8 mouse cellular contexts compared by ENCODE assay signal in the genomic region with DNA sequence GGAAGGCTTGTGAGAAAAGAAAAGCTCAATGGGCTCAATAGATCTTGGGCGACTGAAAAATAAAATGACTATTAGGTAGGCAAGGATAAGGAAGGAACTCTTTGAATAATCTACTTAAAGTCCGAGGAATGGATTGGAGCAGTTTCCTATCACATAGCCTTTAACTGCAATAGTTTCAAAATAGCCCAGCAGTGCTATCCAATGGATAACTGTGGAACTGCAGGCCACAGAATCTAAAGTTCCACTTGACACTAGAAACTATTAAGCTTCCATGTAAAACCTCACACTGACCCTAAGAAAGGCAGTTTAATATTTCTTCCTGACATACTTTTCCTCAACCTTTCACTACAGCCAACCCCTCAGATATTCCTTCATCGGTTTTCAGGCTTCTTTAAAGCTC.
DNase-seq lines count a peak whose midpoint lies in the region; ATAC-seq and TF ChIP-seq lines count a peak whose summit lies in the region.
"Had no signal": no experiment of that assay in that cellular context is flagged by ENCODE, and none has a peak within 500 bp of the region (broad histone marks: within the 10 kb centered on the region; RNA-seq: fewer than 3 reads in every experiment).

No protein-coding gene starts in this region.

- H3K4me1 ChIP-seq in kidney, embryonic 14.5 days (ENCODE audit: control insufficient read depth, insufficient read depth, low read length): no peaks in the 10 kb centered on the region
- H3K4me1 ChIP-seq in ES-E14 (ENCODE audit: control insufficient read depth in 2 of 2, insufficient read depth in 2 of 2, low read length in 2 of 2, poor library complexity in 1 of 2): no peaks in the 10 kb centered on the region
- H3K4me1 ChIP-seq: embryonic facial prominence, embryonic 13.5 days had no signal

- no peaks in the 10 kb centered on the region for H3K27me3 ChIP-seq in kidney, embryonic 14.5 days (ENCODE audit: control insufficient read depth, insufficient read depth, low read length)
- H3K27me3 ChIP-seq: embryonic facial prominence, embryonic 13.5 days had no signal

- ATAC-seq in kidney, embryonic 14.5 days (ENCODE audit: low FRiP score, low TSS enrichment): no peak

- H3K4me3 ChIP-seq in kidney, embryonic 14.5 days (ENCODE audit: low read length): no peak overlapping the region
- H3K4me3 ChIP-seq in ES-E14 (ENCODE audit: insufficient read depth in 1 of 2, low read depth in 1 of 2, low read length in 2 of 2, poor library complexity in 1 of 2, severe bottlenecking in 1 of 2): no peak overlapping the region
- H3K4me3 ChIP-seq: embryonic facial prominence, embryonic 13.5 days had no signal

- H3K9ac ChIP-seq in kidney, embryonic 14.5 days (ENCODE audit: low read depth, low read length): no peak overlapping the region
- no peak overlapping the region for H3K9ac ChIP-seq in ES-E14 (ENCODE audit: insufficient read depth, low read depth, low read length, poor library complexity, severe bottlenecking)
- H3K9ac ChIP-seq: embryonic facial prominence, embryonic 13.5 days had no signal

- peak; percentile 5 to 21 for DNase-seq in kidney, adult 8-10 months
- no peak for DNase-seq in ES-E14 (ENCODE audit: low read depth, low spot score)
- DNase-seq in adipocyte (ENCODE audit: low spot score): peak; percentile 52
- DNase-seq in kidney, postnatal 10 days: peak; percentile 16
- peak; percentile 7 for DNase-seq in right cerebral cortex, adult 18-20 months
- no peak for DNase-seq in c-Kit-positive CD71-positive TER-119-positive erythroid progenitor cells, embryonic 14.5 days (ENCODE audit: low spot score)

- in situ Hi-C loops in ES-E14 (cut with MboI; ENCODE audit: low sequenced_read_pairs in 2 of 2, unreplicated experiment in 2 of 2): no loop called here

- no peaks in the 10 kb centered on the region for H3K36me3 ChIP-seq in kidney, embryonic 14.5 days (ENCODE audit: control insufficient read depth, insufficient read depth, low read length)
- H3K36me3 ChIP-seq in ES-E14 (ENCODE audit: control insufficient read depth, insufficient read depth, low read length, poor library complexity, severe bottlenecking): no peaks in the 10 kb centered on the region
- H3K36me3 ChIP-seq: embryonic facial prominence, embryonic 13.5 days had no signal

- H3K4me2 ChIP-seq in kidney, embryonic 14.5 days (replicated peaks; ENCODE audit: low read depth, low read length): no peak overlapping the region
- H3K4me2 ChIP-seq: embryonic facial prominence, embryonic 13.5 days had no signal

- 29% methylated on average over 3 of the region's 3 CpGs for WGBS in kidney, embryonic 14.5 days

- no peaks in the 10 kb centered on the region for H3K9me3 ChIP-seq in kidney, embryonic 14.5 days (ENCODE audit: control insufficient read depth, low read length)
- no peaks in the 10 kb centered on the region for H3K9me3 ChIP-seq in ES-E14 (ENCODE audit: control insufficient read depth, insufficient read depth, low read depth, low read length)
- H3K9me3 ChIP-seq: embryonic facial prominence, embryonic 13.5 days had no signal

- H3K27ac ChIP-seq in kidney, embryonic 14.5 days (ENCODE audit: low read depth, low read length): no peak overlapping the region
- no peak overlapping the region for H3K27ac ChIP-seq in ES-E14 (ENCODE audit: insufficient read depth, low read depth, low read length, poor library complexity, severe bottlenecking)
- H3K27ac ChIP-seq: embryonic facial prominence, embryonic 13.5 days had no signal

TF ChIP-seq in ES-E14, 5 proteins besides CTCF, POLR2A, EP300 and RAD21:
- TF ChIP-seq ZC3H11A (IDR thresholded peaks at IDR 0.05; ENCODE audit: borderline replicate concordance, low read depth, low read length): 0 out of 2 replicates have a peak, but pooled peaks have one; percentile 15
- TF ChIP-seq CHD2 (IDR thresholded peaks at IDR 0.05; ENCODE audit: low read depth, low read length): no peak
TF ChIP-seq in ES-E14: peak in this region for 1.

Comparison
In these comparisons a context has a peak if more than half of its experiments do, and no peak if none do; other contexts are left out.
1. DNase-seq: peak in kidney, adult 8-10 months (2 of 2), adipocyte (single experiment), kidney, postnatal 10 days (single experiment) and right cerebral cortex, adult 18-20 months (single experiment); none in ES-E14 (single experiment) and c-Kit-positive CD71-positive TER-119-positive erythroid progenitor cells, embryonic 14.5 days (single experiment).